8 mouse cellular contexts compared by ENCODE assay signal in genomic region chr1:59236856-59237441, GRCm38 (mm10). TPM values are rescaled to one million over a fixed set of nuclear protein-coding genes. Genes with fewer than 3 reads are reported as not detected.
DNase-seq lines count a peak whose midpoint lies in the region; ATAC-seq lines count a peak whose summit lies in the region.

Als2 (minus strand) TSS chr1:59237231.

- H3K27ac ChIP-seq in hindbrain, embryonic 15.5 days (replicated peaks) = peak within 1 kb of the TSS; percentile 84

- WGBS in hindbrain, embryonic 15.5 days = under 1% methylated on average over 44 of the region's 58 CpGs

- H3K9ac ChIP-seq in hindbrain, embryonic 15.5 days = peak within 1 kb of the TSS; percentile 80

- peaks cover 16% of the 10 kb centered on the region for H3K4me1 ChIP-seq in hindbrain, embryonic 15.5 days (replicated peaks)

- DNase-seq in T-cell, adult 2 months (ENCODE audit: low spot score) = peak; percentile 96
- peak; percentile 99 for DNase-seq in cerebellum, postnatal 36 days
- DNase-seq in frontal cortex, postnatal 36 days (ENCODE audit: low spot score in 2 of 2) = peak; percentile 98 to 99
- DNase-seq in left cerebral cortex, adult 11 months (ENCODE audit: low spot score) = peak; percentile 98
- DNase-seq in lung, postnatal 4 days = peak; percentile 98 to 99
- DNase-seq in retina, postnatal 7 days (ENCODE audit: low read depth, low spot score) = peak; percentile 95
- peak; percentile 98 for DNase-seq in urinary bladder, adult 2 months (ENCODE audit: low spot score)

- peak within 1 kb of the TSS; percentile 93 for H3K4me3 ChIP-seq in hindbrain, embryonic 15.5 days

- H3K27me3 ChIP-seq in hindbrain, embryonic 15.5 days = no peaks in the 10 kb centered on the region

- no peaks in the 10 kb centered on the region for H3K36me3 ChIP-seq in hindbrain, embryonic 15.5 days

- peak; percentile 98 for ATAC-seq in hindbrain, embryonic 15.5 days (ENCODE audit: low FRiP score, low read depth)

- H3K9me3 ChIP-seq in hindbrain, embryonic 15.5 days = no peaks in the 10 kb centered on the region

- peak within 1 kb of the TSS; percentile 79 for H3K4me2 ChIP-seq in hindbrain, embryonic 15.5 days

RNA-seq across cellular contexts. Expression of gene Als2, which starts in this region (rescaled TPM):
- 18.2 and 19.9 TPM in 2 replicates for polyA plus RNA-seq in hindbrain, embryonic 15.5 days (2015; fragmentation: Nextera tagmentation; extraction: Ambion mirVana)
- polyA plus RNA-seq in urinary bladder, adult 2 months (2012; rRNA removed) = 5.8 and 6.8 TPM in 2 replicates

Comparison
In these comparisons a context has a peak if more than half of its experiments do, and no peak if none do; other contexts are left out.
1. Peak in every context shown above with its lines: DNase-seq, ATAC-seq, H3K4me3 ChIP-seq and H3K27ac ChIP-seq.